15 mouse cellular contexts compared by ENCODE assay signal in genomic region chr10:9258705-9259104, GRCm38 (mm10).
"Had no signal": no experiment of that assay in that cellular context is flagged by ENCODE, and none has a peak within 500 bp of the region (broad histone marks: within the 10 kb centered on the region; RNA-seq: fewer than 3 reads in every experiment).

No protein-coding gene starts in this region.

- H3K27ac ChIP-seq: limb, embryonic 10.5 days; limb, embryonic 13.5 days; liver, embryonic 12.5 days; liver, embryonic 15.5 days; lung, embryonic 15.5 days had no signal

- ATAC-seq: liver, embryonic 12.5 days had no signal

- H3K4me3 ChIP-seq: limb, embryonic 10.5 days; limb, embryonic 13.5 days; liver, embryonic 12.5 days; liver, embryonic 15.5 days; lung, embryonic 15.5 days had no signal

- H3K9me3 ChIP-seq: limb, embryonic 10.5 days; limb, embryonic 13.5 days; liver, embryonic 12.5 days; liver, embryonic 15.5 days; lung, embryonic 15.5 days had no signal

- DNase-seq: kidney, postnatal 14 days; kidney, postnatal 4 days; liver; lung, adult 18-20 months; lung, postnatal 10 days; lung, postnatal 4 days; midbrain, embryonic 14.5 days; thymus, adult 18-20 months; thymus, postnatal 36 days had no signal

- H3K4me1 ChIP-seq: limb, embryonic 10.5 days; limb, embryonic 13.5 days; liver, embryonic 12.5 days; liver, embryonic 15.5 days; lung, embryonic 15.5 days had no signal

- H3K4me2 ChIP-seq: limb, embryonic 13.5 days; liver, embryonic 12.5 days; liver, embryonic 15.5 days; lung, embryonic 15.5 days; midbrain, embryonic 11.5 days had no signal

- H3K36me3 ChIP-seq: limb, embryonic 10.5 days; limb, embryonic 13.5 days; liver, embryonic 12.5 days; liver, embryonic 15.5 days; lung, embryonic 15.5 days had no signal

- H3K9ac ChIP-seq: limb, embryonic 13.5 days; liver, embryonic 12.5 days; liver, embryonic 15.5 days; lung, embryonic 15.5 days had no signal

- H3K27me3 ChIP-seq: limb, embryonic 13.5 days; liver, embryonic 12.5 days; liver, embryonic 15.5 days; lung, embryonic 15.5 days had no signal
